Mouse (Mus musculus) stomach, embryonic 15.5 days (tissue): ENCODE measurements around the gene Slc6a1. TPM values are rescaled to one million over a fixed set of nuclear protein-coding genes. Genes with fewer than 3 reads are reported as not detected.
"Not testable (repeated sequence)": the region's sequence is repeated elsewhere in the genome, so short reads cannot be mapped to it uniquely, and the experiment has no call there.

Experiments used
- ATAC-seq: fragments of 200-750 bp; cut with Nextera tagmentation; 2 replicates; pipeline ENCODE4 v1.8.0; 2017; ENCODE audit warnings: low read depth, moderate number of reproducible peaks, moderate TSS enrichment; ENCODE audit not compliant: insufficient read depth, low FRiP score
- H3K27ac ChIP-seq: fragments of 300-500 bp; sonication (generic); 2 replicates; pipeline ENCODE4 v1.5.1; 2015; ENCODE audit warnings: mild to moderate bottlenecking, inconsistent platforms
- H3K27me3 ChIP-seq: fragments of 300-500 bp; sonication (generic); replicated peaks from 2 replicates; pipeline ENCODE4 v1.6.1; 2015; ENCODE audit warnings: inconsistent platforms
- H3K36me3 ChIP-seq: fragments of 300-500 bp; sonication (generic); 2 replicates; pipeline ENCODE4 v1.6.1; 2015; ENCODE audit warnings: inconsistent platforms
- H3K4me1 ChIP-seq: fragments of 300-500 bp; sonication (generic); 2 replicates; pipeline ENCODE4 v1.6.1; 2015; ENCODE audit warnings: inconsistent platforms
- H3K4me2 ChIP-seq: fragments of 300-500 bp; sonication (generic); 2 replicates; pipeline ENCODE4 v1.6.1; 2015; ENCODE audit warnings: mild to moderate bottlenecking, inconsistent platforms
- H3K4me3 ChIP-seq: fragments of 300-500 bp; sonication (generic); replicated peaks from 2 replicates; pipeline ENCODE4 v1.5.1; 2015; ENCODE audit warnings: inconsistent platforms
- H3K9ac ChIP-seq: fragments of 300-500 bp; sonication (generic); 2 replicates; pipeline ENCODE4 v1.6.1; 2015; ENCODE audit warnings: inconsistent platforms
- H3K9me3 ChIP-seq: fragments of 300-500 bp; sonication (generic); 2 replicates; pipeline ENCODE4 v1.6.1; 2016; ENCODE audit warnings: inconsistent platforms
- WGBS: fragments of 180-500 bp; shearing (Covaris S2); methylation state at CpG from one replicate; pipeline ENCODE4 v1.1.7; 2015; 5-methylcytosine and 5-hydroxymethylcytosine counted together
- polyA plus RNA-seq: library from polyadenylated mRNA; unstranded; fragments of >200 nt; fragmentation: Nextera tagmentation; extraction: Ambion mirVana; gene quantifications from 2 replicates; pipeline ENCODE4 v1.2.1, GENCODE M21; 2015

The Slc6a1 gene
- polyA plus RNA-seq, 1 experiment from 2014 or later, result 0.32 TPM

DNA sequence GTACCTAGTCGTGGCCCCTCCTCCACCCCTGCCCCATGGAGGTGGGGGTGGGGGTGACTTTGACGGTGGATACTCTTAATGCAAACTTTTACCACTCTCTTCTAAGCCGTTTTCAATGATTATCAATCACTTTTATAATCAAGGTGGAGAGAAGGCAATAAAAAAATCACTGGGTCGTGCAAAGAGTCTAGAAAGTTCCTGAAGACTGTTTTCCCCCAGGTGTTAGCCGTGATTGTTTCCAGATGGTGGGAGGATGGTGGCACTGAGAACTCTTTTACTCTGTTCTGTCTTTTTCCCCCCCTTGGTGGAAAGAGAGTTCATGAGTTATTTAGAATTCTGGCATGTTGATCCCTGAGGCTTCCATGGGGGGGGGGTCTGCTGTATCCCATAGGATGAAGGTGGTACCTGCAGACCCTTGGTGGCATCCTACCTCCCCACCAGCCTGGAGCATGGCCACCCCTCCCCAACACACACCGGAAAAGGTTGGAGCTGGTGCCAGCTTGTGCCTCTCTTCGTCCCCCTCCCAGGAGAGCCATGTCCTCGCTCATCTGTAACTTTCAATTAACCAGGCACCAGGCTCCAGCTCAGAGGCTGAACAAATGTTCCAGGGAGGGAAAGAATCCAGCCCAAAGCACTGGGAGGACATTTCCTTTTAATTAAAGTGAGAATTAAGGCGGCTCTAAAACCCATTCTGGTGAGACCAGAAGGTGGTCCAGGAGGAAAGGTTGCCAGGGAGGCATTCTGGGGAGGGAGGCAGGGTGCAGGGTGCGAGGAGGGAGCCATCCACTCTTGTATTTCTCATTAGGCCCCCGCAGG, 53.9 kb downstream of the Slc6a1 start:
- Histone ChIP-seq H3K36me3 (no peaks in the 10 kb centered on the region), H3K27me3 (no peaks in the 10 kb centered on the region), H3K4me1 (no peaks in the 10 kb centered on the region), H3K4me2 (no peak overlapping the region), H3K9me3 (no peaks in the 10 kb centered on the region), H3K27ac (no peak overlapping the region), H3K4me3 (no peak overlapping the region), H3K9ac (no peak overlapping the region)
- no peak for ATAC-seq
- 50% methylated on average over 11 of the region's 11 CpGs for WGBS

DNA sequence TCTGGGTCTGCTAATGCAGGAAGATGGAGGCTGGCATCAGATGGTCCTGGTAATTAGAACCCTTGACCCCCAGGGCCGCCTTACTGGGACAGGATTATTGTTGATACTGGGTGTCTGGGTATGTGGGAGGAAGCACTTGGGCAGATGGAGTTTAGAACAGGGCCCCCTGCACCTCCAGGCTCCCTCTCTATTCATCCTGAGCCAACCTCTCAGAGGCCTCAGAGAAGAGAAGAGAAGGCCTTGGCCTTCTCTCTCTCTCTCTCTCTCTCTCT, 54.4 kb downstream of the Slc6a1 start:
- Histone ChIP-seq H3K9me3 (no peaks in the 10 kb centered on the region), H3K4me2 (no peak overlapping the region), H3K27me3 (no peaks in the 10 kb centered on the region), H3K4me1 (no peaks in the 10 kb centered on the region), H3K9ac (no peak overlapping the region), H3K4me3 (no peak overlapping the region), H3K27ac (no peak overlapping the region), H3K36me3 (no peaks in the 10 kb centered on the region)
- no peak for ATAC-seq
- 68% methylated on average over 1 of the region's 1 CpGs for WGBS

DNA sequence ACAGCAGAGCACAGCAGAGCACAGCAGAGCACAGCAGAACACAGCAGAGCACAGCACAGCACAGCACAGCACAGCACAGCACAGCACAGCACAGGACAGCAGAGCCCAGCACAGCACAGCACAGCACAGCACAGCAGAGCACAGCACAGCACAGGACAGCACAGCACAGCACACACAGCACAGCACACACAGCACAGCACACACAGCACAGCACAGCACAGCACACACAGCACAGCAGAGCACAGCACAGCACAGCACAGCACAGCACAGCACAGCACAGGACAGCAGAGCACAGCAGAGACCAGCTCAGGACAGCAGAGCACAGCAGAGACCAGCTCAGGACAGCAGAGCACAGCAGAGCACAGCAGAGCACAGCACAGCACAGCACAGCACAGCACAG, 58.9 kb downstream of the Slc6a1 start:
- not testable (repeated sequence) for H3K36me3 ChIP-seq, H3K4me2 ChIP-seq, H3K27ac ChIP-seq, H3K9ac ChIP-seq, H3K4me1 ChIP-seq, H3K9me3 ChIP-seq, H3K4me3 ChIP-seq, H3K27me3 ChIP-seq, ATAC-seq

DNA sequence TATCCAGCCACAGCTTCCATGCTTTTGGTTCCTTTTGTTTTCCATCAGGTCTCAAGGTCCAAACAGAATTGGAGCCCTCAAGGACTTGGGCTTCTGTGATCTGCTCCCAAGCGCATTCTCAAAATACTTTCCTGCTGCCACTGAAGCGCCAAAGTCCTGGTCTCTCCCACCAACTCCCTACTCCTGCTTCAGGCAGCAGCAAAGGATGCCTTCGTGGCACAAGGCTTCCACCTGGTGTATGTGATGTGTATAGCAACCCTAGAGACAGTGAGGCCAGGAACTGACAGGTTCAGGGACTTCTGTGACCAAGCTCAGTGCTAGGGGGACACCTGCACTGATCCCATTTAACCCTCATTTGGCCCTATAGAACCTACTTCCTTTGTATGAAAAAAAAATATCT, 61.3 kb downstream of the Slc6a1 start:
- ATAC-seq, result no peak
- no peak overlapping the region for H3K4me2 ChIP-seq
- no peaks in the 10 kb centered on the region for H3K4me1 ChIP-seq
- no peak overlapping the region for H3K9ac ChIP-seq
- H3K9me3 ChIP-seq, result no peaks in the 10 kb centered on the region
- no peak overlapping the region for H3K27ac ChIP-seq
- no peaks in the 10 kb centered on the region for H3K27me3 ChIP-seq
- H3K36me3 ChIP-seq, result no peaks in the 10 kb centered on the region
- 14% methylated on average over 3 of the region's 3 CpGs for WGBS
- H3K4me3 ChIP-seq, result no peak overlapping the region

DNA sequence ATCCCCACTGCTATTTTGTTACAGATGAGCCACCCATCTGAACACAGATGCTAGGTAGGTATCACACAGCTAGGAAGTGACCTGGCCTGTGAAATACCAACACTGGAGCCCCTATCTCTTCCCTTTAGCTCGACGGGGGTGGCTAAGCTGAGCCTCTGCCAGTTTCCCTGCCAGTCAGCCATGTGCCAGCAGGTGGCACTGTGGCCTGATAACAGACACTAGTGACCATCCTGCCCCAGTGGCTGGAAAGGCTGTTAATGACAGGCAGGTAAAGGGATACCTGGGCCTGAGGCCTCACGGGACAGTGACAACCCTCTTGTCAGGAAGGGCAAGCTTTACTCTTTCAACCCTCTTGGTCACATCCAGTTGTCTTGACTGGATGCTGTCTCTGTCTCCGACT, 62.7 kb downstream of the Slc6a1 start:
- no peaks in the 10 kb centered on the region for H3K27me3 ChIP-seq
- H3K9me3 ChIP-seq, result no peaks in the 10 kb centered on the region
- no peak overlapping the region for H3K4me3 ChIP-seq
- H3K4me1 ChIP-seq, result no peaks in the 10 kb centered on the region
- H3K4me2 ChIP-seq, result no peak overlapping the region
- no peak overlapping the region for H3K27ac ChIP-seq
- no peak for ATAC-seq
- no peaks in the 10 kb centered on the region for H3K36me3 ChIP-seq
- WGBS, result 34% methylated on average over 4 of the region's 4 CpGs
- H3K9ac ChIP-seq, result no peak overlapping the region

DNA sequence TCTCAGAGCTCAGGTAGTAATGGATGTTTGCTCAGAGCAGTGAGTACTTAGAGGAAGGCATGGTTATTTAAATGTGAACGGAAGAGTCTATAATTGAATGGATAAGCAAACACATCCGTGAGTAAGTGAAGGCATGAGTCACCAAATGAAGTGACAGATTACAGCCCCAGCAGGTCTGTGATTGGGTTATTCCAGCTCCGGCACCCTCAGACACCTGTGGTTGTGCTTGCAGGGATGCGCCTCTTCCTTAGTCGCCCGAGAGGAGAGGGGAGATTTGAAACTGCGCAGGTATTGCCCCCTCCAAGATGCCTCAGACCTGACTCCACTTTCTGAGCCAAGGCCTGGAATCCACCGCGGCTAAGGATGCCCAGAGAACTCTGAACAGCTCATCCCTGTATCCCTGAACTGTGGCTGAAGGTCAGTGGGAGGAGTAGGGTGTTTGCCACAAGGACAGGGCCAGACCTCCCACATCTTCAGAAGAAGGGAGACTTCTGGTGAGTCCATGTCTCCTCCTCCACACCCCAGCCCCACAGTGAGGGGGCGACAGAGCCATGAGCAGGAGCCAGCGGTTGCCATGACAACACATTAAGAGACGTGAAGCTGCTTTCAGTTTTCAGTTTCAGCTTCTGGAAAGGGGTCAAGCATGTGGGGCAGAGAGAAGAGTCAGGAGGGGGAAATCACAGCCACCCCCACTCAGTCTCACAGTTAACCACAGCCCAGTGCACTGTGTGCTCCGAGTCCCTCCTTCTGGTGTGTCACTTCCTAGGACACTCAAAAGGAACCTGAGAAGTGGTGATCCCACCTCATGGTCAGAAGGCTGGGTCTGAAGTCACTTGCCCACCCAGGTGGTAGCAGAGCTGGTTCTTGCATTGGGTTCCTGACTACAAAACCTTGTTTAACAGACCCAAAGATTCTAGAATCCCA, 65.7 kb downstream of the Slc6a1 start:
- no peaks in the 10 kb centered on the region for H3K4me1 ChIP-seq
- 40% methylated on average over 13 of the region's 13 CpGs for WGBS
- H3K9me3 ChIP-seq, result no peaks in the 10 kb centered on the region
- no peak for ATAC-seq
- H3K9ac ChIP-seq, result no peak overlapping the region
- H3K27ac ChIP-seq, result no peak overlapping the region
- H3K4me3 ChIP-seq, result no peak overlapping the region
- no peak overlapping the region for H3K4me2 ChIP-seq
- H3K36me3 ChIP-seq, result no peaks in the 10 kb centered on the region
- no peaks in the 10 kb centered on the region for H3K27me3 ChIP-seq

DNA sequence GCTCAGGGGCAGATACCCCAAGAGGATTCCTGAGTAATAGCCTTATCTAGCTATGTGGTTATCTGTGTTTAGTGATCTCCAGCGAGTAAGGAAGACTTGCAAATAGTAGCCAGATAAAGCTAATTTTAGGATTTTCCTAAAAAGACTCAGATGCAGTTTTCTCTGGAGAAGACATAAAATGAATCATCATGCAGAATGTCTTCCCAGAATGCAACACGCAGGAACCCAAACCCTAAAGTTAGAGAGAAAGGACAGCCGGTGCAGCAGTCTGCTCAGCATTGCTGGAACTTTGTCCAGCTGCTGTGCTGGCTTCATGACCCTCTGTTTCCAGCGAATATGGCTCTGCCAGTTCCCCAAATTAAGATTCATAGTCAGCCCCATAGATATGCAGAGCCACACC, 72.2 kb downstream of the Slc6a1 start:
- H3K27ac ChIP-seq, result no peak overlapping the region
- no peaks in the 10 kb centered on the region for H3K27me3 ChIP-seq
- ATAC-seq, result no peak
- no peaks in the 10 kb centered on the region for H3K9me3 ChIP-seq
- no peak overlapping the region for H3K4me2 ChIP-seq
- H3K4me1 ChIP-seq, result no peaks in the 10 kb centered on the region
- no peak overlapping the region for H3K9ac ChIP-seq
- no peaks in the 10 kb centered on the region for H3K36me3 ChIP-seq
- 46% methylated on average over 4 of the region's 4 CpGs for WGBS
- H3K4me3 ChIP-seq, result no peak overlapping the region

DNA sequence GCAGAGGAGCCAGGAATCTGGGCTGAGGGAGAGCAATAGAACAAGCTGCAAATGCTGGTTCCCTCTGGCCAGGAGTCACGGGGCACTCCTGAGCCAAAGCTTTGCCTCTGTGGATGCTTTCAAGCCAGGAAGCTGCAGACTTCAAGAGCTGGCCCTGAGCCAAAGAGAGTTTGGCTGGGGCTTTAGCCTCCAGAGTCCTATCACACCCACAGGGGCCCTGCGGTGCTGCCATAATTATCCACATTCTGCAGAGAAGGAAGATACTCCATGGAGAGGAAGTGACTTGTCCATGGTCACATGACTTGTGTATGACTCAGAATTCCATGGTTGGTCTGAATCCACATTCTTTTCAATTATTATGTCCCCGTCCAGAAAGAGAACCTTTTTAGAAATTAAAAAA, 75.7 kb downstream of the Slc6a1 start:
- no peak for ATAC-seq
- Histone ChIP-seq H3K9me3 (no peaks in the 10 kb centered on the region), H3K4me1 (no peaks in the 10 kb centered on the region), H3K36me3 (no peaks in the 10 kb centered on the region), H3K27ac (no peak overlapping the region), H3K27me3 (no peaks in the 10 kb centered on the region), H3K4me3 (no peak overlapping the region), H3K4me2 (no peak overlapping the region), H3K9ac (no peak overlapping the region)
- 39% methylated on average over 3 of the region's 3 CpGs for WGBS

DNA sequence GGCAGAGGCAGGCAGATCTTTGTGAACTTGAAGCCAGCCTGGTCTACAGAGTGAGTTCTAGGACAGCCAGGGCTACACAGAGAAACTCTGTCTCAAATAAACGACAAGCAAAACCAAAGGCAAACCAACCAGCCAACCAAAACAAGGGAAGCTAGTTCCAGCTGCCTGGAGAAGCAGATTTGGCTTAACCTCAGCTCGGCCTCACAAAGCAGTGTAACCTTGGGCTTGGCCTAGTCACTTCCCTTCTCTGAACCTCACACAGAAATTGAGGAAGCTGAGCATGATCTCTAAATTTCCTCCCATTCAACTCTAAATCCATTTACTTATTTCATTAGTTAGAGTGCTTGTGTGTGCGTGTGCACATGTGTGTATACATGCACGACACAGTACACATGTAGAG, 79.9 kb downstream of the Slc6a1 start:
- WGBS, result 69% methylated on average over 4 of the region's 4 CpGs
- Histone ChIP-seq H3K27ac (no peak overlapping the region), H3K36me3 (no peaks in the 10 kb centered on the region), H3K4me1 (no peaks in the 10 kb centered on the region), H3K27me3 (no peaks in the 10 kb centered on the region), H3K9ac (no peak overlapping the region), H3K4me3 (no peak overlapping the region), H3K4me2 (no peak overlapping the region), H3K9me3 (no peaks in the 10 kb centered on the region)
- no peak for ATAC-seq

DNA sequence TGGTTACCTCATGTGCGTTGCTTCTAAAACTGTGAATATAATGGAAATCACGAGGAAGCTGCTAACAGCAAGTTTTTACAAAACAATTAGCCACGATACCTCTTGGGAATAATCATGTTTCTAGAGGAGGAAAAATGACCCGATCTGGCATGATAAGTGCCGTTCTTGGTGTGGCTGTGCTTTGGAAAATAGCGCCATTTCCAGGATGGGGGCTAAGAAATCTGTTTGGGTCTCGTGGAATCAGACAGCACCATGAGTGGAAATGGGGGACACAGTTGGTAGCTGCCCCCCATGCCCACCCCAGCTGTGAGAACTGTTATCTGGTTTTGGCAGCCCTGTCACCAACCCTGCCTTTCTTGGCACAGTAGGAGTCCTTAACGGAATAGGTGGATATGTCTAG, 81.3 kb downstream of the Slc6a1 start:
- no peaks in the 10 kb centered on the region for H3K4me1 ChIP-seq
- H3K27me3 ChIP-seq, result no peaks in the 10 kb centered on the region
- ATAC-seq, result no peak
- no peak overlapping the region for H3K4me2 ChIP-seq
- no peak overlapping the region for H3K27ac ChIP-seq
- H3K36me3 ChIP-seq, result no peaks in the 10 kb centered on the region
- no peaks in the 10 kb centered on the region for H3K9me3 ChIP-seq
- WGBS, result 83% methylated on average over 8 of the region's 8 CpGs
- H3K4me3 ChIP-seq, result no peak overlapping the region
- H3K9ac ChIP-seq, result no peak overlapping the region

DNA sequence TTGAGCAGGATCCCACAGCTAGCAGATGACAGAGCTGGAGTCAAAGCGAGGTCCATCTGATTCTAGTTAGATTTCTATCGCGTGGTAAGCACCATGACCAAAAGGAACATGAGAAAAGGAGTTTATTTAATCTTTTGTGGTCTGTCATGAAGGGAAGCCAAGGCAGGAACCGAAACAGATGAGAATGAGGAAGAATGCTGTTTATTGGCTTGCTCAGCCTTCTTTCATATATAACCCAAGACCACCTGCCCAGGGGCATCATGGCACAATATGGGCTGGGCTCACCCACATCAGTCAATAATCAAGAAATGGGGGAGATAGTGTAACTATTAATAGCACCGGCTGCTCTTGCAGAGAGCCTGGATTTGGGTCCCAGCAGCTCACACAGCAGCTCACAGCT, 82.3 kb downstream of the Slc6a1 start:
- no peak for ATAC-seq
- WGBS, result 76% methylated on average over 5 of the region's 5 CpGs
- Histone ChIP-seq H3K36me3 (no peaks in the 10 kb centered on the region), H3K27ac (no peak overlapping the region), H3K4me1 (no peaks in the 10 kb centered on the region), H3K9me3 (no peaks in the 10 kb centered on the region), H3K27me3 (0 out of 2 replicates have a peak, but pooled peaks cover 5% of the 10 kb centered on the region), H3K9ac (no peak overlapping the region), H3K4me2 (no peak overlapping the region), H3K4me3 (no peak overlapping the region)

DNA sequence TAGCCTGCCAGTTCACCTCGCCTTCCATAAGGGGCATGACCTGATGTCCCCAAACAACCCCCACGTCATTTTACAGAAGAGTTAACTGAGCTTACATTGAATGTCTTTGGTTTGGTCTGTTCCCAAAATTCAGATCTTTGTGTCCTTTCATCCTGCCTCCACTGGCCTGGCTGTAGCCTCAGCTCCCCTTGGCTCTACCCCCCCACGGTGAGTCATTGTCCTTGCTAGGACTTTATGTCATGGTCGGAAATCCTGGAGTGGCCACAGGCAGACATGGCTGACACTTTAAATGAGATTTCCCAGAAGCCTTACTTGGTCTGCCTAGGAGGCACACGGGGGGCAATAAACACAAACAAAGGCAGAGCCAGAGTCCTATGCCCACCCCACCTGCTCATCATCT, 83.8 kb downstream of the Slc6a1 start:
- Histone ChIP-seq H3K4me2 (no peak overlapping the region), H3K36me3 (no peaks in the 10 kb centered on the region), H3K4me1 (no peaks in the 10 kb centered on the region), H3K27me3 (0 out of 2 replicates have a peak, but pooled peaks cover 5% of the 10 kb centered on the region), H3K4me3 (no peak overlapping the region), H3K9me3 (no peaks in the 10 kb centered on the region), H3K27ac (no peak overlapping the region), H3K9ac (no peak overlapping the region)
- no peak for ATAC-seq
- WGBS, result 64% methylated on average over 5 of the region's 5 CpGs
